Mouse (Mus musculus) liver, adult 2 months (tissue): Measurements from ENCODE around the gene Kmt2d.

Experiments used
- CTCF ChIP-seq: fragments of 200-500 bp; IDR thresholded peaks from 2 replicates; pipeline ENCODE4 v1.5.1; 2011; ENCODE audit warnings: low read depth, low read length, control low read depth
- POLR2A ChIP-seq: fragments of 200-500 bp; IDR thresholded peaks from 2 replicates; pipeline ENCODE4 v1.6.1; 2011; ENCODE audit warnings: low read length, control low read depth; ENCODE audit not compliant: insufficient read depth; ENCODE audit errors: extremely low read depth

DNA sequence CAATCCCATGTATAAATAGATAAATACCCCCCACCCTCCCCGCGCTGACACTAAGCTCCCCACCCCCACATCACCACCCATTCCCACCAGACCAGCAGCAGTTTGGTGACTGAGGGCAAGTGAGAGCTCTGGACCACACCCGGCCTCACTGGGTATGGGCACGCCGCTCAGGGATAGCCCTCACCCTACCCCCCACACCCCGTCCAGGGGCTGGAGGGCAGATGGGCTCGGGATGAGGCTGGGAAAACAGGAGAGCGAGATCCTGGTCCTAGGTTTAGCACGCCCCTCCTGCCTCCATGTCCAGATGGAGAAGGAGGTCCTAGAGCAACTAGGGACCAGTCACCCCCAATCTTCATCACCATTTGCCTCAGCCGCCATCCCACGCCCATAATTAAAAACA lies 37.7 kb downstream of the Kmt2d start:
- no peak for TF ChIP-seq CTCF
- no peak for TF ChIP-seq POLR2A
